Mouse (Mus musculus): ENCODE results near the gene Eral1. TPM values are rescaled to one million over a fixed set of nuclear protein-coding genes. Genes with fewer than 3 reads are reported as not detected.
"Not testable (repeated sequence)": the region's sequence is repeated elsewhere in the genome, so short reads cannot be mapped to it uniquely, and the experiment has no call there.

Eral1 gene
- polyA plus RNA-seq, 1 experiment from 2014 or later = 33.3 TPM

- no peaks in the 10 kb centered on the region for H3K9me3 ChIP-seq (replicated peaks; ENCODE audit: control insufficient read depth, low read length, poor library complexity, severe bottlenecking)
- H3K4me3 ChIP-seq (ENCODE audit: low read depth, low read length) = no peak overlapping the region
- H3K4me1 ChIP-seq (ENCODE audit: control insufficient read depth, insufficient read depth, low read length) = no peaks in the 10 kb centered on the region
- no peaks in the 10 kb centered on the region for H3K27me3 ChIP-seq (ENCODE audit: control insufficient read depth, insufficient read depth, low read depth, low read length)
- no peak overlapping the region for H3K4me2 ChIP-seq (ENCODE audit: low read length)
- peak; percentile 80 for ATAC-seq
- H3K9ac ChIP-seq (ENCODE audit: low read depth, low read length) = no peak overlapping the region
- H3K36me3 ChIP-seq (ENCODE audit: control insufficient read depth, insufficient read depth, low read length) = peaks cover 17% of the 10 kb centered on the region
- WGBS = 54% methylated on average over 9 of the region's 9 CpGs
- H3K27ac ChIP-seq (ENCODE audit: low read length) = no peak overlapping the region
Observed at GRCm38 (mm10) chr11:78059833-78060757, 20.1 kb downstream of the Eral1 start.

GRCm38 (mm10) chr11:78056946-78057345, 23.2 kb downstream of the Eral1 start:
- 79% methylated on average over 8 of the region's 8 CpGs for WGBS
- Histone ChIP-seq H3K4me2 (ENCODE audit: low read length) (no peak overlapping the region), H3K27me3 (ENCODE audit: control insufficient read depth, insufficient read depth, low read depth, low read length) (no peaks in the 10 kb centered on the region), H3K4me3 (ENCODE audit: low read depth, low read length) (no peak overlapping the region), H3K36me3 (ENCODE audit: control insufficient read depth, insufficient read depth, low read length) (peaks cover 25% of the 10 kb centered on the region), H3K4me1 (ENCODE audit: control insufficient read depth, insufficient read depth, low read length) (no peaks in the 10 kb centered on the region), H3K9me3 (replicated peaks; ENCODE audit: control insufficient read depth, low read length, poor library complexity, severe bottlenecking) (no peaks in the 10 kb centered on the region), H3K9ac (ENCODE audit: low read depth, low read length) (no peak overlapping the region), H3K27ac (ENCODE audit: low read length) (no peak overlapping the region)
- no peak for ATAC-seq

GRCm38 (mm10) chr11:78053078-78053477, 27.1 kb downstream of the Eral1 start:
- 92% methylated on average over 8 of the region's 8 CpGs for WGBS
- peaks cover 21% of the 10 kb centered on the region for H3K36me3 ChIP-seq (ENCODE audit: control insufficient read depth, insufficient read depth, low read length)

GRCm38 (mm10) chr11:78048637-78049036, 31.5 kb downstream of the Eral1 start:
- WGBS = 100% methylated on average over 2 of the region's 4 CpGs
- H3K36me3 ChIP-seq (ENCODE audit: control insufficient read depth, insufficient read depth, low read length); H3K4me3 ChIP-seq (ENCODE audit: low read depth, low read length); H3K9me3 ChIP-seq (replicated peaks; ENCODE audit: control insufficient read depth, low read length, poor library complexity, severe bottlenecking); H3K27ac ChIP-seq (ENCODE audit: low read length); H3K9ac ChIP-seq (ENCODE audit: low read depth, low read length); H3K27me3 ChIP-seq (ENCODE audit: control insufficient read depth, insufficient read depth, low read depth, low read length); H3K4me2 ChIP-seq (ENCODE audit: low read length); H3K4me1 ChIP-seq (ENCODE audit: control insufficient read depth, insufficient read depth, low read length); ATAC-seq: not testable (repeated sequence)

More at GRCm38 (mm10) chr11:78053078-78053477, 27.1 kb downstream of the Eral1 start:
- Histone ChIP-seq H3K4me3 (ENCODE audit: low read depth, low read length) (no peak overlapping the region), H3K27ac (ENCODE audit: low read length) (no peak overlapping the region), H3K4me2 (ENCODE audit: low read length) (no peak overlapping the region), H3K9ac (ENCODE audit: low read depth, low read length) (no peak overlapping the region), H3K27me3 (ENCODE audit: control insufficient read depth, insufficient read depth, low read depth, low read length) (no peaks in the 10 kb centered on the region), H3K9me3 (replicated peaks; ENCODE audit: control insufficient read depth, low read length, poor library complexity, severe bottlenecking) (no peaks in the 10 kb centered on the region), H3K4me1 (ENCODE audit: control insufficient read depth, insufficient read depth, low read length) (no peaks in the 10 kb centered on the region)
- no peak for ATAC-seq

GRCm38 (mm10) chr11:78044758-78045251, 35.4 kb downstream of the Eral1 start:
- 85% methylated on average over 5 of the region's 5 CpGs for whole genome bisulfite sequencing
- Histone ChIP-seq H3K9me3 (replicated peaks; ENCODE audit: control insufficient read depth, low read length, poor library complexity, severe bottlenecking) (no peaks in the 10 kb centered on the region), H3K4me1 (ENCODE audit: control insufficient read depth, insufficient read depth, low read length) (no peaks in the 10 kb centered on the region), H3K9ac (ENCODE audit: low read depth, low read length) (no peak overlapping the region), H3K4me2 (ENCODE audit: low read length) (no peak overlapping the region), H3K27me3 (ENCODE audit: control insufficient read depth, insufficient read depth, low read depth, low read length) (no peaks in the 10 kb centered on the region), H3K4me3 (ENCODE audit: low read depth, low read length) (no peak overlapping the region), H3K27ac (ENCODE audit: low read length) (no peak overlapping the region), H3K36me3 (ENCODE audit: control insufficient read depth, insufficient read depth, low read length) (no peaks in the 10 kb centered on the region)
- ATAC-seq = no peak

GRCm38 (mm10) chr11:78042290-78042870, 37.8 kb downstream of the Eral1 start:
- not testable (repeated sequence) for H3K9me3 ChIP-seq (replicated peaks; ENCODE audit: control insufficient read depth, low read length, poor library complexity, severe bottlenecking); H3K9ac ChIP-seq (ENCODE audit: low read depth, low read length); H3K4me2 ChIP-seq (ENCODE audit: low read length); H3K27me3 ChIP-seq (ENCODE audit: control insufficient read depth, insufficient read depth, low read depth, low read length); H3K27ac ChIP-seq (ENCODE audit: low read length); H3K36me3 ChIP-seq (ENCODE audit: control insufficient read depth, insufficient read depth, low read length); H3K4me3 ChIP-seq (ENCODE audit: low read depth, low read length); ATAC-seq
- 95% methylated on average over 4 of the region's 4 CpGs for WGBS
- H3K4me1 ChIP-seq (ENCODE audit: control insufficient read depth, insufficient read depth, low read length) = peaks cover 13% of the 10 kb centered on the region

- H3K9me3 ChIP-seq (replicated peaks; ENCODE audit: control insufficient read depth, low read length, poor library complexity, severe bottlenecking) = no peaks in the 10 kb centered on the region
- H3K4me2 ChIP-seq (ENCODE audit: low read length) = no peak overlapping the region
- H3K9ac ChIP-seq (ENCODE audit: low read depth, low read length) = no peak overlapping the region
- H3K4me1 ChIP-seq (ENCODE audit: control insufficient read depth, insufficient read depth, low read length) = peaks cover 15% of the 10 kb centered on the region
- H3K27ac ChIP-seq (ENCODE audit: low read length) = no peak overlapping the region
- 67% methylated on average over 2 of the region's 2 CpGs for WGBS
- H3K4me3 ChIP-seq (ENCODE audit: low read depth, low read length) = no peak overlapping the region
- peaks cover under 1% of the 10 kb centered on the region; the same call in 1 of the 2 replicates for H3K36me3 ChIP-seq (ENCODE audit: control insufficient read depth, insufficient read depth, low read length)
- no peak for ATAC-seq
- H3K27me3 ChIP-seq (ENCODE audit: control insufficient read depth, insufficient read depth, low read depth, low read length) = no peaks in the 10 kb centered on the region
Observed at GRCm38 (mm10) chr11:78040878-78041277, 39.3 kb downstream of the Eral1 start.

GRCm38 (mm10) chr11:78037831-78038752, 42.1 kb downstream of the Eral1 start, which contains the start of gene Flot2:
Flot2 (plus strand) TSS chr11:78037931.
- H3K36me3 ChIP-seq (ENCODE audit: control insufficient read depth, insufficient read depth, low read length) = peaks cover 4% of the 10 kb centered on the region
- no peaks in the 10 kb centered on the region for H3K27me3 ChIP-seq (ENCODE audit: control insufficient read depth, insufficient read depth, low read depth, low read length)
- peak within 1 kb of the TSS; percentile 74 for H3K4me3 ChIP-seq (ENCODE audit: low read depth, low read length)
- H3K9me3 ChIP-seq (replicated peaks; ENCODE audit: control insufficient read depth, low read length, poor library complexity, severe bottlenecking) = no peaks in the 10 kb centered on the region
- peak within 1 kb of the TSS; percentile 88 for H3K9ac ChIP-seq (ENCODE audit: low read depth, low read length)
- peak within 1 kb of the TSS; percentile 85 for H3K27ac ChIP-seq (ENCODE audit: low read length)
- ATAC-seq = peak; percentile 84
- H3K4me2 ChIP-seq (ENCODE audit: low read length) = peak within 1 kb of the TSS; percentile 82
- WGBS = under 1% methylated on average over 54 of the region's 55 CpGs
- H3K4me1 ChIP-seq (ENCODE audit: control insufficient read depth, insufficient read depth, low read length) = peaks cover 29% of the 10 kb centered on the region

Data from midbrain, embryonic 16.5 days (tissue).